Mouse (Mus musculus): ENCODE measurements around the gene Pvalb. TPM values are rescaled to one million over a fixed set of nuclear protein-coding genes. Genes with fewer than 3 reads are reported as not detected.
A peak's percentile ranks its signal among the peaks of the same experiment; 100 is the strongest.

Gene Pvalb
- polyA plus RNA-seq (2012; ENCODE audit: insufficient read depth, insufficient read length, missing spikeins), result 171 and 312 TPM in 2 replicates

DNA sequence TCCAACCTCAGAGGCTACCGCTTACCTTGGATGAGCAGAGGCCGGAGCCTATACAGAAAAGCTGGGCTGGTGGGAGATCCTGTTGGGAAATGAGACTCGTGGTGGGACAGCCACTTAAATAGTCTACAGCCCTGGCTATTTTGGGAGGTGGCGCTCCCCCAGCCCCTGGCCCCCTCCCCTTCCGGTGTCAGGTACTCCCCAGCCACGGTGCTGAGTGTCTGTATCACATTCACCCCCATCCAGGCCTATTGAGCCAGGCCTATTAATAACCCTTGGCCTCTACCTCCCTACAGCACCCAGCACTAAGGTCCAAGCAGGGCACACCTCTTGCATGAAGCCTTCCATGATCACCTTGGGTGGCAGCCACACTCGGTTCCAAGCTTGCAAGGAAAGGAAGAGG, at the start of gene Pvalb:
TSS of gene Pvalb (minus strand) at position 89 of the 400 bp plus-strand sequence.
- Histone ChIP-seq H3K4me1 (ENCODE audit: control insufficient read depth, insufficient read depth, insufficient read length, low read length) (no peaks in the 10 kb centered on the region), H3K4me3 (ENCODE audit: insufficient read depth, low read depth, low read length) (no peak within 1 kb of the TSS), H3K27ac (replicated peaks; ENCODE audit: low read depth, low read length) (no peak within 1 kb of the TSS)

GRCm38 (mm10) chr15:78254751-78255150, 48.6 kb upstream of the Pvalb start:
- Histone ChIP-seq H3K4me3 (ENCODE audit: insufficient read depth, low read depth, low read length) (no peak overlapping the region), H3K4me1 (ENCODE audit: control insufficient read depth, insufficient read depth, insufficient read length, low read length) (no peaks in the 10 kb centered on the region; the same call in 1 of the 2 replicates), H3K27ac (replicated peaks; ENCODE audit: low read depth, low read length) (no peak overlapping the region)

GRCm38 (mm10) chr15:78248410-78248809, 42.2 kb upstream of the Pvalb start:
- Histone ChIP-seq H3K4me1 (ENCODE audit: control insufficient read depth, insufficient read depth, insufficient read length, low read length) (no peaks in the 10 kb centered on the region), H3K27ac (replicated peaks; ENCODE audit: low read depth, low read length) (no peak overlapping the region), H3K4me3 (ENCODE audit: insufficient read depth, low read depth, low read length) (no peak overlapping the region)

DNA sequence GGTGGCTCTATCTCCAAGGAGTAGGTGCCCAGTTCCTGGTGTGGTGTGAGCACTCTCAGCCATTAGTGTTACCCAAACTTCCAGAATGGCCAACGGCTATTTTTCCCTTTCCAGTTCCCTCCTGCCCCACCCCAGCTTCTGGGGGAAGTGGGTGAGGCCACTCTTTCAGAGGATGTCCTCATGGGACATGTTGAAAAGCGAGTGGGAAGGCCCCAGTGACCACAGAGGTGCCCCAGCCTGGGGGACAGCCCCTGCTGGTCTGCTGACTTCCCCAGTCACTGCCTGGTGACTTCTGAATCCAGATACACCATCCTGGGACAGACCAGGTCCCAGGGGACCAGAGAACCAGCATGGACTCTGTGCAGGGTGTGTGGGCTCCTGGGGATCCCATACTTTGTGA, 41.5 kb upstream of the Pvalb start:
- Histone ChIP-seq H3K27ac (replicated peaks; ENCODE audit: low read depth, low read length) (no peak overlapping the region), H3K4me1 (ENCODE audit: control insufficient read depth, insufficient read depth, insufficient read length, low read length) (no peaks in the 10 kb centered on the region), H3K4me3 (ENCODE audit: insufficient read depth, low read depth, low read length) (no peak overlapping the region)

GRCm38 (mm10) chr15:78246143-78247116, 40.2 kb upstream of the Pvalb start:
- Histone ChIP-seq H3K27ac (replicated peaks; ENCODE audit: low read depth, low read length) (peak overlapping the region; percentile 4; the same call in 1 of the 2 replicates), H3K4me3 (ENCODE audit: insufficient read depth, low read depth, low read length) (no peak overlapping the region; the same call in 1 of the 2 replicates), H3K4me1 (ENCODE audit: control insufficient read depth, insufficient read depth, insufficient read length, low read length) (no peaks in the 10 kb centered on the region)

- peak within 1 kb of the TSS; percentile 30 for H3K4me3 ChIP-seq (ENCODE audit: insufficient read depth, low read depth, low read length)
- H3K4me1 ChIP-seq (ENCODE audit: control insufficient read depth, insufficient read depth, insufficient read length, low read length), result no peaks in the 10 kb centered on the region
- H3K27ac ChIP-seq (replicated peaks; ENCODE audit: low read depth, low read length), result peak within 1 kb of the TSS; percentile 38
Measured at GRCm38 (mm10) chr15:78244695-78245492, 38.7 kb upstream of the Pvalb start, which contains the start of gene Ncf4. Gene Ncf4 (plus strand): TSS chr15:78244801.

- Histone ChIP-seq H3K4me1 (ENCODE audit: control insufficient read depth, insufficient read depth, insufficient read length, low read length) (no peaks in the 10 kb centered on the region), H3K27ac (replicated peaks; ENCODE audit: low read depth, low read length) (peak overlapping the region; percentile 38; the same call in 1 of the 2 replicates), H3K4me3 (ENCODE audit: insufficient read depth, low read depth, low read length) (no peak overlapping the region)
Measured at GRCm38 (mm10) chr15:78243774-78244173, 37.6 kb upstream of the Pvalb start.

GRCm38 (mm10) chr15:78243061-78243460, 36.9 kb upstream of the Pvalb start:
- H3K4me3 ChIP-seq (ENCODE audit: insufficient read depth, low read depth, low read length), result no peak overlapping the region
- no peaks in the 10 kb centered on the region for H3K4me1 ChIP-seq (ENCODE audit: control insufficient read depth, insufficient read depth, insufficient read length, low read length)
- no peak overlapping the region for H3K27ac ChIP-seq (replicated peaks; ENCODE audit: low read depth, low read length)

DNA sequence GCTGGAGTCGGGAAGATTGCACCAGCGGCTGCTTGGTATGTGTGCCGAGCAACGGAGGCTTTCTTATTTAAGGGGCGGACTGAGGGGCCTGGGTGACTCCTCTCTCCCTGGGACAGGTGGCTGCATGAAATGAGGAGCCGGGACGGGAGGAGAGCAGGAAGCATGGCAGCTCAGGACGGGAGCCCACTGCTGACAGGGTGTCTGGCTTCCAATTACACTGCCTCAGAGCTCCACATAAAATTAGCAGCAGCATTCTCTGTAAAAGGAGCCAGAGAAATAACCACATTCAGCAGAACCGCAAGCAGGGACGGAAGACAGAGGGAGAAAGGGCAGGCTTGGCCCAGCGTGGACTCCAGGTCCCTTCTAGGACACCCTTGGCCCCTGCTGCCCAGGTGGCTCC, 35.1 kb upstream of the Pvalb start:
- Histone ChIP-seq H3K27ac (replicated peaks; ENCODE audit: low read depth, low read length) (no peak overlapping the region), H3K4me1 (ENCODE audit: control insufficient read depth, insufficient read depth, insufficient read length, low read length) (no peaks in the 10 kb centered on the region), H3K4me3 (ENCODE audit: insufficient read depth, low read depth, low read length) (no peak overlapping the region)

GRCm38 (mm10) chr15:78239956-78240617, 33.9 kb upstream of the Pvalb start:
- no peak overlapping the region for H3K4me3 ChIP-seq (ENCODE audit: insufficient read depth, low read depth, low read length)
- no peak overlapping the region for H3K27ac ChIP-seq (replicated peaks; ENCODE audit: low read depth, low read length)
- H3K4me1 ChIP-seq (ENCODE audit: control insufficient read depth, insufficient read depth, insufficient read length, low read length), result no peaks in the 10 kb centered on the region

GRCm38 (mm10) chr15:78239453-78239852, 33.3 kb upstream of the Pvalb start:
- H3K27ac ChIP-seq (replicated peaks; ENCODE audit: low read depth, low read length), result no peak overlapping the region

DNA sequence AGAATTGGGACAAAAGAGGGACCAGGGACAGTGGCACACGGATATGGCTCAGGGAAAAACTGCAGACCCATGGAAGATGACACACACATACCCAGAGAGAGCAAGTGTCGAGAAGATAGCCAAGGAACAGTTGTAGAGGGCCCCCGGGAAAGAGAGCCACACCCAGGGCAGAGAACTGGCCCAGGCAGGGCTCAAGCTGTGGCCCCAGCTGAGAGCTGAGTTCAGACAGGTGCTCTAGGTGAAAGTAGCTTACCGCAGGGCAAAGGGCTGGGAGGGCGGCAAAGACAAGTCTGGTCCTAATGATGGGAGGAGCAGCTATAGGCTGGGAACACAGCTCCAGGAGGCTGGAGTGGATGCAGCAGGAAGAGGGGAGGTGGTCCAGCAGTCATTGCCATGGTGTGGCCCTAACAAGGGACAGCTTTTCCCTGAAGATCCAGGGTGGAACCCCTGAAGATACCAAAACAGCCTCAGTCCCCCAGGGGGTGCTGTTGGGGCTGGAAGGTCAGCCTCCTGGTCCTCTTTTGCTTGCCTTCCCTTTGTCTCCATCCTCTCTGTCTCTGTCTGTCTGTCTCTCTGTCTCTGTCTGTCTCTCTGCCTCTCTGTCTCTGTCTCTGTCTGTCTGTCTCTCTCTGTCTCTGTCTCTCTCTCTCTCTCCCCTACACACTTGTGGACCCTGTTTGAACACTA, 28.8 kb upstream of the Pvalb start:
- Histone ChIP-seq H3K27ac (replicated peaks; ENCODE audit: low read depth, low read length) (no peak overlapping the region), H3K4me3 (ENCODE audit: insufficient read depth, low read depth, low read length) (no peak overlapping the region), H3K4me1 (ENCODE audit: control insufficient read depth, insufficient read depth, insufficient read length, low read length) (no peaks in the 10 kb centered on the region)

More at GRCm38 (mm10) chr15:78239453-78239852, 33.3 kb upstream of the Pvalb start:
- Histone ChIP-seq H3K4me3 (ENCODE audit: insufficient read depth, low read depth, low read length) (no peak overlapping the region), H3K4me1 (ENCODE audit: control insufficient read depth, insufficient read depth, insufficient read length, low read length) (no peaks in the 10 kb centered on the region)

DNA sequence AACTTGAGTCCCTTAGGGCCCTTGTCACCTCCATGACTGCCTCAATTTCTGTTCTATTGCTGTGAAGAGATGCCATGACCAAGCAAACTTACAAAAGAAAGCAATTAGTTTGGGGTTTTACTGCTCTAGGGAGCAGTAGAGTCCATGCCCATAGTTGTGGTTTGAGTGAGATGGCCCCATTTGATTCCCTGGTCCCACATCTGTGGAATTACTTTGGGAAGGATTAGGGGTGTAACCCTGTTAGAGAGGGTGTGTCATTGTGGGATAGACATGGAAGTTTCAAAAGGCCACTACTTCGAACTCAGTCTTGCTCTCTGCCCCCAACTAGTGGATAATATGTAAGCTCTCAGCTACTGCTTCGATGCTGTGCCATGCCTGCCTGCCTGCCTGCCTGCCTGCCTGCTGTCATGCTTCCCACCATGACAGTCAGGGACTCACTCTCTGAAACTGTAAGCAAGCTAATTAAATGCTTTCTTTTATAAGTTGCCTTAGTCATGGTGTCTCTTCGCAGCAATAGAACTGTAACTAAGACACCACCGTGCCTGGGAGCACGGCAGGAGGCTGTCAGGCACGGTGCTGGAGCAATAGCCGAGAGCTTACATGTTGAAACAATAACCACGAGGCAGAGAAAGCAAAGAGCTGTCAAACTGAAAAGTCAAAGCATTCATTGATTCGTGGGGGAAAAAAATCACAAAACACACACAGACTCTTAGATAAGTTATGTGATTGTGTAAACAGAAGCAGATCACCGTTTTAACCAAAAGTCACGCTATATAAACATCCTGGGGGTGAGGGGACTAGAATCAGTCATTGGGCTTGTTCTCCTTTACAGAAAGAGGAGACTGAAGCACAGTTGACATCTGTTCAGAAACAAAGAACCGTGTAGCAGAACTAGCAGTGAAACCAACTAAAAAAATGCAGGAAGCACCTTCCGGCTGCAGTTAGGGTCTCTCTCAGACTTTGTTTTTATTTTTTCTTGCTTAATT, 25.4 kb upstream of the Pvalb start:
- H3K4me1 ChIP-seq (ENCODE audit: control insufficient read depth, insufficient read depth, insufficient read length, low read length), result no peaks in the 10 kb centered on the region
- H3K4me3 ChIP-seq (ENCODE audit: insufficient read depth, low read depth, low read length), result no peak overlapping the region
- H3K27ac ChIP-seq (replicated peaks; ENCODE audit: low read depth, low read length), result no peak overlapping the region

Measured in brown adipose tissue, adult 24 weeks (tissue).